Mouse (Mus musculus) mature B cell (primary cell): ENCODE data around the gene Mettl15.

Experiments
- in situ Hi-C: fragments of 300-500 bp; cut with MboI; formaldehyde crosslinking; loops from 2 replicates; pipeline ENCODE4 v1.14.3; 2019

Gene Mettl15

GRCm38 (mm10) chr2:109182993-109183392 is 97.6 kb downstream of the Mettl15 start:
- in situ Hi-C loops, result no loop called here

DNA sequence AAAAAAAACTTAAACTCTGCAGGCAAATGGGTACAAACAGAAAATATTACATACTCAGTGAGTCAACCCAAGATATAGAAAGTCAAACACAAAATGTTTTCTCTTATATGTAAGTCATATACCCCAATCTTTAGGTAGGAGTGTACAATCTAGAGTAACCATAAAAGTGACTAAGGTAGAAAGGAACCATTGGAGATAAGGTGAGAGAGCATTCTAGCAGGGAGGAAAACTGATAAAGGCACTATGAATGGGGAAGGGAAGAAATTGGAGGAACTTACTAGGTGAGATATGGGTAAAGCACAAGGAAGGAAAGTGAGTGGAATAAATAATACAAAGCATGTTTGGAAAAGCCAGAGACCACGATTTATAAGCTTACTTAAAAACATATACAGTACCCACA is 122.0 kb downstream of the Mettl15 start:
- in situ Hi-C loops, result no loop called here

- in situ Hi-C loops, result no loop called here
These were observed 124.4 kb downstream of the Mettl15 start for GRCm38 (mm10) chr2:109156131-109156530.

DNA sequence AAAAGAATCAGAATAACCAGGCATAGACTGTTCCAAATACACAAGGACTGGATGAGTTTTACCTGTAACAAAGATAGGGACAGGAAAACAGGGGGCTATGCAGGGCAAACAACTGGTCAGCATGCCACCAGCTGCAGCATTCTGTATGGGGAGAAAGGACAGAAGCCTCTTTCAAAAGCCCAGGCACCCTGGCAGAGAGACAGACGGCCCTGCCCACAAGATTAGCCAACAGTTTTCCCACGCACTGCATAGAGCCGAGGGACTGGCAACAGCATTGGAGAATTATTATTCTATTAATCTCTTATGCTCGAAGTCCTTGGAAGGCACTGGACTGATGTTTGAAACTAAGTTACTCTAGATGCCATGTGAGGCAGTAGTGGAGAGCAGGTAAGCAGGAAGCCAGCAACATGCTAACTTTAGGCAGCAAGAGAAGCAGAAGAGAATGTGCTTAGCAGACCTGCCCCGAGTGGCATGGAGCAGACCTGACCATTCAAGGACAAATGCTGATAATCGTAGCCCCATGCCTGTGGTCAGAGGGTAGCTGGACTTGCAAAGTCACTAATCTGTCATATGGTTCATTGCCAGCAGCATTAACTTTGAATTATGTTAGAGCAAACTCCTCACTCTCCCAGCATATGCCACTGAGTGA is 127.0 kb downstream of the Mettl15 start:
- in situ Hi-C loops, result no loop called here

DNA sequence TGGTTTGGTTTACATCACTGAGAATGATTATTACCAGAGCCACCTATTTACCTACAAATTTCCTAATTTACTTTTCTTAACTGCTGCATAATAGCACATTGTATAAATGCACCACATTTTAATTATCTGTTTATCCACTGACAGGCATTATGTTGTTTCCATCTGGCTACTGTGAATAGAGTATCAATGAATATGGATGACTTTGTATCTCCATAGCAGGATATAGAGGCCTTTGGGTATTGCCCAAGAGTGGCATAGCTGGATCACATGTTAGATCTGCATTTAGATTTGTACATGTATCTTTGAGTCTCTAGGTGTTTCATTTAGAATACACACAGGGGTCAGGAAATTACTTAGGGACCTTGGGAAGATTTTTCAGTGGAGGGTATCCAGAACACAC is 133.3 kb downstream of the Mettl15 start:
- in situ Hi-C loops, result no loop called here

- in situ Hi-C loops, result no loop called here
These were observed 136.1 kb downstream of the Mettl15 start for GRCm38 (mm10) chr2:109144410-109144809.

DNA sequence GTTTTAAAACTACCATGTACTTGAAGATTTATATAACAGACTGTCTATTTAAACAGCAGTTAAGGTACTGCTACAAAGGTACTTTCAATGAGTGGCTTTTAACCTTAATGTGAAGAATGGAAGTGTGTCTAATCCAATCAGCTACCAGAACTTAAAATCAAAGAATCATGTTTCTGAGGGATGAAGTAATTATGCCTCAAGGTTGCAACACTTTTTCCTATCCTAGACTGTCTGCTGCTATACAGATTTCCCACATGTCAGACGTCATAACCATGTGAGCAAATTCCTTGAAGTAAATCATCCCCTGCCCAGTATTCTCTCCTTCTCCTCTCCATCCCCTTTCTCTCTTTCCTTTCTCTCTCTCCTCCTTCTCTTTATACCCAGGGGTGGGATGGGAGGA is 140.2 kb downstream of the Mettl15 start:
- in situ Hi-C loops, result no loop called here

- in situ Hi-C loops, result no loop called here
These were observed 143.3 kb downstream of the Mettl15 start for GRCm38 (mm10) chr2:109137276-109137675.

DNA sequence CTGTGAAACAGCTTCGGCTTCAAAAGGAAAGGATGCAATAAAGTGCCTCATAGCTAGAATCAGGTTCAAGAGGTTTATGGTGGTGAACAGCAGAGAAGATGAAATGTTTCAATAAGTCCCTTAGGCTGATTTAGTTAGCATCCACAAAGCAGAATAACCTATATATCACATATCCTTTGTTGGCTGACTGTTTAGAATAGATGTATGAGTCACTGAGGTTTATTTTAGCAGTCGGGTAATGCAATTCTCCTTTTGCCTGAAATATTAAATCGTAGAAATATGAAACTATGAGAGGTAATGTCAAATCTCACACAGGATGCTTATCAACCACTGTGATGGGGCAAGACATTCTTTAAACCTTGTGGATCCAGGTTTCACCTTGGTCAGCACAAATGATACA is 149.8 kb downstream of the Mettl15 start:
- in situ Hi-C loops, result no loop called here

GRCm38 (mm10) chr2:109129921-109130320 is 150.6 kb downstream of the Mettl15 start:
- in situ Hi-C loops, result no loop called here

DNA sequence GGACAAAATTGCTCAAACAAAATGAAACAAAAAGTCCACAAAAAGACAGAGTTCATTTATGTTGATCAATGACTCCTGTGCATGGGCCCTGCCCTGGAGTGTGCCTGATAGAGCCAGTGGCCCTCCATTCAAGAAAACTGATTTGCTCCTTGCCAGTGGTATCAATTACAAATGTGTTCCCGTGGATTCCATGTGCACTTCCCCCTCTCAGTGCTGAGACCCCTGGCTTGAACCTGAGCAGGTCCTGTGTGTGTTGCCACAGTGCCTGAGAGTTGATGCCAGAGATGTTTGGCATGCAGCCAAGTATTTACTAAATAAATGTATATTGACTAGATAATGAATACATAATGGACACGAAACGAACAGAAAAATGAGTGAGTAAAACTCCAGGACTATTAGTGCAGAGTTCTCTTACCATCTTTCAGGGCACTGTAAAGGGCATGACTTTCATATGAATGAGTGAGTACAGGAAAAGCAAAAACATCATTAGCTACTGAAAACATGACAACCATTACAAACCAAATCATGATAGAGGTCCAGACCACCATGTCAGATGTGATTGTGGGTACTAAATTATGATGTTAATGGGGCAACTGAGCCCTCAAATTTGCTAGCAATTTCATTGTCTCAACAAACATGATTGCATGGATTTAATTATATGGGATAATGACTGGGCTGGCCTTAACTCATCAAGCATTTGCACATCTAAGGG is 174.6 kb downstream of the Mettl15 start:
- in situ Hi-C loops, result no loop called here

GRCm38 (mm10) chr2:109049686-109050085 is 230.9 kb downstream of the Mettl15 start:
- in situ Hi-C loops, result no loop called here
